Mouse (Mus musculus) erythroblast, embryonic 14.5 days (primary cell): ENCODE results near the gene Erp29.

ENCODE experiments used
- GATA1 ChIP-seq: IDR thresholded peaks from 2 replicates; pipeline ENCODE4 v1.6.1; 2012; ENCODE audit warnings: low read length, inconsistent platforms, mixed read lengths
- TAL1 ChIP-seq: IDR thresholded peaks from 3 replicates; pipeline ENCODE4 v1.6.1; 2012; ENCODE audit warnings: low read length, inconsistent platforms, mixed read lengths

DNA sequence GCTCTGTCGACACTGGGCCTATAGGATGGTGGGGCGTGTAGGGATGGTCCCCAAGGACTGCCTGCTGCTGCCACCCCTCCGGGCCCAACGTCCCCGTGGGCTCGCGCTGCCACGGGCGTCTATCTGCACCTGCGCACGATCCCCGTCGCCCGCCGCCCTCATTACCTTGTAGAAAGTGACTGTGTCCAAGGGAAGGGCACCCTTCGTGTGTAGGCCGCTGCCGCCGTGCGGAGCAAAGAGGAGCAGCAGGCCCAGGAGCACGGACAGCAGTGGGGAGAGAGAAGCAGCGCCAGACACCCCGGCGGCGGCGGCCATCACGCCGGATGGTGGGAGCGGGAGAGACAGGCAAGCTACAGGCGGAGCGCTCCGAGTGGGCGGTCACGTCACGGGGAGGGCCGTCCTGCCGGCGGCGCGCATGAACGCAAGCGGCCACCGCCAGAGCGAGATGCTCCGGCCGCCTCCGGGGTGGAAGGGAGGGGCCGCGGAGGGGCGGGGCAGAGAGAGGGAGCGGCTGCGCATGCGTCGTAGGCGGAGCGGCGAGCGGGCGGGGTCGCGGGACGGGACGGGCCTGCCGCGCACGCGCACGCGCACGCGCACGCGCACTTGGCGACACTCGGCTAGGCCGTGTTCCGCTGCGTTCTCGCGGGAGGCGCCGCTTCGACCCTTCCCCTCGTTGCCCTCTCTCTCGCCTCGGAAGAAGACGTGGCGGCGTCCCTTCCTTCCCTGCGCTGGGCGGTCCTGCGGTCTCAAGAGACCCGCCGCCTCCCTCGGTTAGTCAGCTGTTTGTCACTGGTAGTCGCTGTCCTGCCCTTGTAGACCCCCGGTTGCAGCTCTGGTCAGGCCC is at the start of gene Erp29:
- TF ChIP-seq GATA1 (no peak), TAL1 (no peak)
